Mouse (Mus musculus) embryo, embryonic 10 days (tissue): ENCODE results near the gene Olfr738.

Experiments
- DNase-seq: peaks from one replicate; pipeline ENCODE4 v3.0.0-alpha.2; 2015; ENCODE audit warnings: low spot score

Olfr738 gene

GRCm38 (mm10) chr14:50407268-50407667 lies at the start of gene Olfr738:
TSS of gene Olfr738 (plus strand) at chr14:50407568.
- no peak for DNase-seq

GRCm38 (mm10) chr14:50357593-50357992 lies 49.8 kb upstream of the Olfr738 start, which contains the start of gene Tlr11:
TSS of gene Tlr11 (plus strand) at chr14:50357914.
- DNase-seq, result no peak

GRCm38 (mm10) chr14:50360480-50360879 lies 46.9 kb upstream of the Olfr738 start:
- DNase-seq, result no peak

- DNase-seq, result no peak
Measured at GRCm38 (mm10) chr14:50363561-50363960, 43.8 kb upstream of the Olfr738 start.

- DNase-seq, result no peak
Measured at GRCm38 (mm10) chr14:50380863-50381262, 26.5 kb upstream of the Olfr738 start, which contains the start of gene Olfr736. TSS of gene Olfr736 (plus strand) at chr14:50381163.

- DNase-seq, result no peak
Measured at GRCm38 (mm10) chr14:50418326-50418725, 11.0 kb downstream of the Olfr738 start, which contains the start of gene Olfr739. TSS of gene Olfr739 (plus strand) at chr14:50418626.

- no peak for DNase-seq
Measured at GRCm38 (mm10) chr14:50445245-50445644, 37.9 kb downstream of the Olfr738 start, which contains the start of gene Olfr740. TSS of gene Olfr740 (plus strand) at chr14:50445545.
